Mouse (Mus musculus) liver, postnatal 0 days (tissue): ENCODE measurements around the gene Kyat1. TPM values are rescaled to one million over a fixed set of nuclear protein-coding genes. Genes with fewer than 3 reads are reported as not detected.

Experiments
- ATAC-seq: fragments of 200-750 bp; cut with Nextera tagmentation; 2 replicates; pipeline ENCODE4 v1.8.0; 2017; ENCODE audit warnings: mild to moderate bottlenecking, moderate library complexity
- DNase-seq: peaks from one replicate; pipeline ENCODE4 v3.0.0-alpha.2; 2016
- H3K27ac ChIP-seq: fragments of 300-500 bp; sonication (generic); 2 replicates; pipeline ENCODE4 v1.5.1; 2014; ENCODE audit warnings: antibody characterized with exemption, moderate library complexity, mild to moderate bottlenecking, low read depth
- H3K27me3 ChIP-seq: fragments of 300-500 bp; sonication (generic); 2 replicates; pipeline ENCODE4 v1.6.1; 2014; ENCODE audit warnings: low read length, control low read depth, mixed read lengths; ENCODE audit not compliant: insufficient read depth
- H3K36me3 ChIP-seq: fragments of 300-500 bp; sonication (generic); replicated peaks from 2 replicates; pipeline ENCODE4 v1.6.1; 2014; ENCODE audit warnings: mild to moderate bottlenecking, control low read depth, low read length, moderate library complexity, mixed read lengths; ENCODE audit not compliant: insufficient read depth
- H3K4me1 ChIP-seq: fragments of 300-500 bp; sonication (generic); 2 replicates; pipeline ENCODE4 v1.6.1; 2014; ENCODE audit warnings: antibody characterized with exemption, mild to moderate bottlenecking, control low read depth; ENCODE audit not compliant: insufficient read depth
- H3K4me2 ChIP-seq: fragments of 300-500 bp; sonication (generic); 2 replicates; pipeline ENCODE4 v1.6.1; 2014; ENCODE audit warnings: low read depth, mild to moderate bottlenecking, low read length, moderate library complexity, mixed read lengths
- H3K4me3 ChIP-seq: fragments of 300-500 bp; sonication (generic); 2 replicates; pipeline ENCODE4 v1.5.1; 2014; ENCODE audit warnings: low read depth, low read length
- H3K9ac ChIP-seq: fragments of 300-500 bp; sonication (generic); replicated peaks from 2 replicates; pipeline ENCODE4 v1.6.1; 2014; ENCODE audit warnings: mild to moderate bottlenecking, moderate library complexity
- H3K9me3 ChIP-seq: fragments of 300-500 bp; sonication (generic); 2 replicates; pipeline ENCODE4 v1.6.1; 2016; ENCODE audit warnings: mild to moderate bottlenecking, control low read depth, low read length, mixed read lengths
- CTCF ChIP-seq: sonication (generic); IDR thresholded peaks from 2 replicates; pipeline ENCODE4 v1.5.1; 2016; ENCODE audit warnings: antibody characterized with exemption, low read depth
- EP300 ChIP-seq: IDR thresholded peaks from 2 replicates; pipeline ENCODE4 v1.6.1; 2016; ENCODE audit warnings: antibody characterized with exemption, low read depth, mild to moderate bottlenecking
- WGBS: fragments of 180-500 bp; shearing (Covaris S2); extraction: QIAGEN DNeasy Blood & Tissue Kit; methylation state at CpG from one replicate; pipeline ENCODE4 v1.1.7; 2014; ENCODE audit not compliant: insufficient replicate concordance; 5-methylcytosine and 5-hydroxymethylcytosine counted together
- polyA plus RNA-seq: library from polyadenylated mRNA; unstranded; fragments of >200 nt; fragmentation: Nextera tagmentation; extraction: Ambion mirVana; gene quantifications from 2 replicates; pipeline ENCODE4 v1.2.1, GENCODE M21; 2015

Kyat1 gene
- polyA plus RNA-seq, 1 experiment from 2014 or later: 32.3 TPM

- Histone ChIP-seq H3K4me3 (no peak overlapping the region), H3K36me3 (no peaks in the 10 kb centered on the region), H3K4me1 (peaks cover 18% of the 10 kb centered on the region), H3K9me3 (no peaks in the 10 kb centered on the region), H3K27ac (peak overlapping the region; percentile 85), H3K4me2 (no peak overlapping the region; the same call in 1 of the 2 replicates), H3K9ac (no peak overlapping the region), H3K27me3 (no peaks in the 10 kb centered on the region)
- ATAC-seq (peak; percentile 56), DNase-seq (no peak)
- TF ChIP-seq CTCF (no peak), EP300 (no peak)
- WGBS: 70% methylated on average over 6 of the region's 6 CpGs
Measured at GRCm38 (mm10) chr2:30211408-30212168, 5.9 kb upstream of the Kyat1 start.

GRCm38 (mm10) chr2:30207886-30208285 lies 2.2 kb upstream of the Kyat1 start:
- WGBS: 72% methylated on average over 5 of the region's 5 CpGs

GRCm38 (mm10) chr2:30207401-30207800 lies 1.8 kb upstream of the Kyat1 start:
- Histone ChIP-seq H3K9ac (no peak overlapping the region), H3K4me2 (no peak overlapping the region), H3K27ac (no peak overlapping the region), H3K36me3 (no peaks in the 10 kb centered on the region), H3K4me1 (peaks cover 20% of the 10 kb centered on the region), H3K4me3 (no peak overlapping the region), H3K9me3 (no peaks in the 10 kb centered on the region), H3K27me3 (no peaks in the 10 kb centered on the region)
- TF ChIP-seq EP300: no peak
- ATAC-seq (no peak), DNase-seq (no peak)
- 75% methylated on average over 4 of the region's 4 CpGs for WGBS

More at GRCm38 (mm10) chr2:30207886-30208285, 2.2 kb upstream of the Kyat1 start:
- H3K27me3 ChIP-seq: no peaks in the 10 kb centered on the region
- H3K4me1 ChIP-seq: peaks cover 24% of the 10 kb centered on the region
- no peak overlapping the region for H3K4me2 ChIP-seq
- no peak for TF ChIP-seq EP300
- no peak overlapping the region for H3K4me3 ChIP-seq
- H3K27ac ChIP-seq: no peak overlapping the region
- H3K9me3 ChIP-seq: no peaks in the 10 kb centered on the region
- ATAC-seq (no peak), DNase-seq (no peak)
- H3K36me3 ChIP-seq: no peaks in the 10 kb centered on the region
- H3K9ac ChIP-seq: no peak overlapping the region

- Histone ChIP-seq H3K27ac (peak overlapping the region; percentile 93), H3K4me1 (peaks cover 16% of the 10 kb centered on the region), H3K4me2 (peak overlapping the region; percentile 95), H3K9ac (peak overlapping the region; percentile 77), H3K4me3 (peak overlapping the region; percentile 80), H3K36me3 (no peaks in the 10 kb centered on the region), H3K9me3 (no peaks in the 10 kb centered on the region), H3K27me3 (no peaks in the 10 kb centered on the region)
- ATAC-seq: peak; percentile 13
- WGBS: 3% methylated on average over 13 of the region's 13 CpGs
- TF ChIP-seq CTCF (no peak), EP300 (no peak)
- DNase-seq: no peak
Measured at GRCm38 (mm10) chr2:30205255-30205628, 405 bp downstream of the Kyat1 start.

GRCm38 (mm10) chr2:30203439-30203838 lies 2.2 kb downstream of the Kyat1 start:
- peaks cover 21% of the 10 kb centered on the region for H3K4me1 ChIP-seq
- H3K27ac ChIP-seq: 0 out of 2 replicates have a peak overlapping the region, but pooled peaks have one; percentile 8
- TF ChIP-seq EP300 (no peak), CTCF (peak; percentile 80)
- no peaks in the 10 kb centered on the region for H3K27me3 ChIP-seq
- 0 out of 2 replicates have a peak overlapping the region, but pooled peaks have one; percentile 18 for H3K9ac ChIP-seq
- WGBS: 62% methylated on average over 7 of the region's 7 CpGs
- peak overlapping the region; percentile 95 for H3K4me2 ChIP-seq
- no peaks in the 10 kb centered on the region for H3K36me3 ChIP-seq
- no peaks in the 10 kb centered on the region for H3K9me3 ChIP-seq
- DNase-seq (peak; percentile 71), ATAC-seq (no peak)
- no peak overlapping the region for H3K4me3 ChIP-seq

- TF ChIP-seq EP300 (no peak), CTCF (no peak)
- H3K36me3 ChIP-seq: no peaks in the 10 kb centered on the region
- H3K4me1 ChIP-seq: peaks cover 15% of the 10 kb centered on the region
- H3K9ac ChIP-seq: 0 out of 2 replicates have a peak overlapping the region, but pooled peaks have one; percentile 41
- WGBS: 50% methylated on average over 5 of the region's 5 CpGs
- peak; percentile 61 for ATAC-seq
- peak overlapping the region; percentile 90 for H3K27ac ChIP-seq
- H3K9me3 ChIP-seq: no peaks in the 10 kb centered on the region
- DNase-seq: no peak
- no peaks in the 10 kb centered on the region for H3K27me3 ChIP-seq
- H3K4me3 ChIP-seq: no peak overlapping the region
- peak overlapping the region; percentile 31; the same call in 1 of the 2 replicates for H3K4me2 ChIP-seq
Measured at GRCm38 (mm10) chr2:30200388-30200925, 5.2 kb downstream of the Kyat1 start.
